Mouse (Mus musculus) liver, embryonic 11.5 days (tissue): Measurements from ENCODE around the gene Rfesd. TPM values are rescaled to one million over a fixed set of nuclear protein-coding genes. Genes with fewer than 3 reads are reported as not detected.

Experiments used
- ATAC-seq: fragments of 200-750 bp; cut with Nextera tagmentation; replicated peaks from 2 replicates; pipeline ENCODE4 v1.8.0; 2017; ENCODE audit warnings: moderate number of reproducible peaks, mild to moderate bottlenecking, moderate TSS enrichment, moderate library complexity; ENCODE audit not compliant: low FRiP score
- DNase-seq: peaks from one replicate; pipeline ENCODE4 v3.0.0-alpha.2; 2017; ENCODE audit warnings: low spot score
- H3K27ac ChIP-seq: fragments of 300-500 bp; sonication (generic); 2 replicates; pipeline ENCODE4 v1.5.1; 2014; ENCODE audit warnings: mild to moderate bottlenecking, low read depth, low read length, control low read depth
- H3K27me3 ChIP-seq: fragments of 300-500 bp; sonication (generic); replicated peaks from 2 replicates; pipeline ENCODE4 v1.6.1; 2014; ENCODE audit warnings: low read length, mixed read lengths; ENCODE audit not compliant: control insufficient read depth, insufficient read depth
- H3K36me3 ChIP-seq: fragments of 300-500 bp; sonication (generic); 2 replicates; pipeline ENCODE4 v1.6.1; 2014; ENCODE audit warnings: mild to moderate bottlenecking, low read length, moderate library complexity, mixed read lengths; ENCODE audit not compliant: control insufficient read depth, insufficient read depth
- H3K4me1 ChIP-seq: fragments of 300-500 bp; sonication (generic); replicated peaks from 2 replicates; pipeline ENCODE4 v1.6.1; 2014; ENCODE audit warnings: low read length, mixed read lengths; ENCODE audit not compliant: control insufficient read depth, insufficient read depth
- H3K4me2 ChIP-seq: fragments of 300-500 bp; sonication (generic); 2 replicates; pipeline ENCODE4 v1.6.1; 2014; ENCODE audit warnings: mild to moderate bottlenecking, control low read depth, moderate library complexity
- H3K4me3 ChIP-seq: fragments of 300-500 bp; sonication (generic); 2 replicates; pipeline ENCODE4 v1.5.1; 2014; ENCODE audit warnings: low read depth, low read length, control low read depth
- H3K9ac ChIP-seq: fragments of 300-500 bp; sonication (generic); 2 replicates; pipeline ENCODE4 v1.6.1; 2014; ENCODE audit warnings: low read depth, low read length, control low read depth
- H3K9me3 ChIP-seq: fragments of 300-500 bp; sonication (generic); 2 replicates; pipeline ENCODE4 v1.6.1; 2016; ENCODE audit warnings: low read length, inconsistent platforms, mixed read lengths; ENCODE audit not compliant: control insufficient read depth
- polyA plus RNA-seq: library from polyadenylated mRNA; unstranded; fragments of >200 nt; fragmentation: Nextera tagmentation; extraction: Ambion mirVana; gene quantifications from 2 replicates; pipeline ENCODE4 v1.2.1, GENCODE M21; 2014

Gene Rfesd
- polyA plus RNA-seq, 1 experiment from 2014 or later = 183 TPM

DNA sequence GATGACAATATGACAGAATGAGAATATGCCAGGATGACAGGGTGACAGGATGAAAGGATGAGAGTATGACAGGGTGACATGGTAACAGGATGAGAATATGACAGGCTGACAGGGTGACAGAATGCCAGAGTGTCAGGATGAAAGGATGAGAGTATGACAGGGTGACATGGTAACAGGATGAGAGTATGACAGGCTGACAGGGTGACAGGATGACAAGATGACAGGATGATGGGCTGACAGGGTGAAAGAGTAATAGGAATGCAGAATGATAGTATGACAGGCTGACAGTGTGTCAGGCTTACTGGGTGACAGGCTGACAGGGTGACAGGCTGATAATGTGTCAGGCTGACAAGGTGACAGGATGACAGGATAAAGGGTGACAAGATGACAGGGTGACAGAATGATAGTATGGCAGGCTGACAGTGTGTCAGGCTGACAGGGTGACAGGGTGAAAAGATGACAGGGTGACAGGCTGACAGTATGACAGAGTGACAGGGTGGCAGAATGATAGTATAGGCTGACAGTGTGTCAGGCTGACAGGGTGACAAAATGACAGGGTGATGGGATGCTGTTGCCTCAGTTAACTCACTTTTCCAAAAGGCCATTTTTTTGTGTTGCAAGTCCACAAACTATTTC is 63.0 kb downstream of the Rfesd start:
- Histone ChIP-seq H3K9ac (no peak overlapping the region), H3K9me3 (no peaks in the 10 kb centered on the region), H3K4me3 (no peak overlapping the region), H3K36me3 (no peaks in the 10 kb centered on the region), H3K27me3 (no peaks in the 10 kb centered on the region), H3K4me1 (no peaks in the 10 kb centered on the region), H3K4me2 (no peak overlapping the region), H3K27ac (no peak overlapping the region)
- no peak; the same call in 1 of the 2 replicates for ATAC-seq
- no peak for DNase-seq

Other genes starting within 250 kb of the Rfesd start
- 30.1 and 33.1 TPM in 2 replicates for gene Glrx, start 178.9 kb downstream of the Rfesd start, polyA plus RNA-seq
- gene Rhobtb3, start 74.8 kb downstream of the Rfesd start, polyA plus RNA-seq = 18.7 and 19.2 TPM in 2 replicates
- 0.52 and 0.53 TPM in 2 replicates for gene Spata9, start 51.6 kb downstream of the Rfesd start, polyA plus RNA-seq
- gene Gpr150, start 38.3 kb upstream of the Rfesd start, polyA plus RNA-seq = 2.9 and 3.6 TPM in 2 replicates
- gene Arsk, start 79.9 kb upstream of the Rfesd start, polyA plus RNA-seq = 5.0 and 5.1 TPM in 2 replicates
- 12.5 and 15.1 TPM in 2 replicates for gene Ttc37, start 80.0 kb upstream of the Rfesd start, polyA plus RNA-seq